ENCODE assay signal across 19 mouse cellular contexts in the genomic region with DNA sequence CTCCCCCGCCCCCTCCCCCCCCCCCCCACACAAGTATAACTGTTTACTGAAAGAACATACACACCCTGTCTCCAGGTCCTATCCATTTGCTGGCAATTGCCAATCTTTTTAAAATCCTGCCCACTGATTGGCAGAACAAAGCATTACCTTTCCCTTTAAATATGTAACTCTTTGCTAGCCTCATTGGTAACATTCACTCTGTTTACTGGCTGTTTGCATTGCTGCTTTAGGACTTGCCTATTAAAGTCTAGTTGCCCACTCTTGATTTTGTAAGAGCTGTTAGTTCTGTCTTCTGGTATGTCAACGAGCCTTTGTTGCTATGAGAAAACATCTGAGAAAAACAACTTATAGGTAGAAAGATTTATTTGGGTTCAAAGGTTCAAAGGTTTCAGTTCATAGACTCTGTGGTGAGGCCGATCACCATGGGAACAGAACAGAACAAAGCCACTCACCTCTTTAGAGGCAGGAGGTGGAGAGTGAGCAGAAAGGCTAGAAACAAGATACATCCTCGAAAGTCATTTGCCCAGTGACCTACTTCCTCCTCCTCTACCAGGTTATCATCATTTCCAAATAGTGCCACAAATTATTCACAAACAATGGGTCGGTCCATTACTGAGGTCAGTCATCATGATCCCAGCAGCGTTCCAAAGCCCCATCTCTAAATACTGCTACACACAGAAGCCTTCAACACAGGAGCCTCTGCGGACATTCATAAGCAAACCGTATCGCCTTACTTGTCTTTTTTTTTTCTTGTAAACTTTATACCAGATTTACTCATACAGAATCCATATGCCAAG. TPM values are rescaled to one million over a fixed set of nuclear protein-coding genes. Genes with fewer than 3 reads are reported as not detected.
DNase-seq lines count a peak whose midpoint lies in the region; ATAC-seq and TF ChIP-seq lines count a peak whose summit lies in the region.
"Had no signal": no experiment of that assay in that cellular context is flagged by ENCODE, and none has a peak within 500 bp of the region (broad histone marks: within the 10 kb centered on the region; RNA-seq: fewer than 3 reads in every experiment).

No protein-coding gene starts in this region.

- TF ChIP-seq CTCF in CH12.LX (conservative IDR thresholded peaks at IDR 0.05 in 1 of 2, IDR thresholded peaks at IDR 0.05 in 1 of 2; ENCODE audit: low read depth in 2 of 2, low read length in 2 of 2) = no peak

- no peak for TF ChIP-seq EP300 in CH12.LX (IDR thresholded peaks at IDR 0.05; ENCODE audit: low read length)

- peaks cover 33% of the 10 kb centered on the region for H3K27me3 ChIP-seq in neural tube, embryonic 15.5 days (replicated peaks)
- H3K27me3 ChIP-seq in CH12.LX (replicated peaks) = peaks cover 35% of the 10 kb centered on the region

- dilution Hi-C loops in CH12.LX (cut with MboI; ENCODE audit: extremely low pct_ligation_motif_present, extremely low pct_unique_long_range_greater_than_20kb, low sequenced_read_pairs) = no loop called here

- H3K27ac ChIP-seq in neural tube, embryonic 15.5 days (replicated peaks) = no peak overlapping the region
- H3K27ac ChIP-seq in CH12.LX (ENCODE audit: insufficient read depth, low read depth) = no peak overlapping the region
- H3K27ac ChIP-seq: forebrain, embryonic 13.5 days; left cerebral cortex, adult 2 months; limb, embryonic 15.5 days; midbrain, embryonic 13.5 days; neural tube, embryonic 13.5 days had no signal

- H3K36me3 ChIP-seq in neural tube, embryonic 15.5 days = no peaks in the 10 kb centered on the region
- H3K36me3 ChIP-seq in CH12.LX (replicated peaks in 1 of 2; ENCODE audit: control insufficient read depth in 1 of 2, insufficient read depth in 1 of 2, low read length in 1 of 2) = no peaks in the 10 kb centered on the region
- H3K36me3 ChIP-seq: limb, embryonic 15.5 days; midbrain, embryonic 13.5 days; neural tube, embryonic 13.5 days had no signal

- DNase-seq in neural tube, embryonic 10.5 days (ENCODE audit: extremely low spot score, low spot score) = peak; percentile 29
- peak; percentile 35 for DNase-seq in CH12.LX (ENCODE audit: extremely low read depth)
- peak; percentile 95 for DNase-seq in induced T-regulatory cell, adult 2 months (ENCODE audit: low read depth)
- no peak for DNase-seq in cerebellum, adult 11-12 months
- DNase-seq in layer of hippocampus, postnatal 25 days (ENCODE audit: extremely low spot score in 1 of 2, low spot score in 1 of 2) = no peak
- DNase-seq in right cerebral cortex, adult 18-20 months = no peak
- DNase-seq: cerebellum, postnatal 36 days; gastrocnemius, postnatal 10 days; heart, postnatal 4 days; kidney, adult 11 months; retina, postnatal 1 day had no signal

- no peaks in the 10 kb centered on the region for H3K79me2 ChIP-seq in CH12.LX (replicated peaks; ENCODE audit: control insufficient read depth, extremely low read depth, insufficient read depth, poor library complexity, severe bottlenecking)

- H3K4me3 ChIP-seq in neural tube, embryonic 15.5 days (replicated peaks) = no peak overlapping the region
- no peak overlapping the region for H3K4me3 ChIP-seq in CH12.LX (replicated peaks in 1 of 3; ENCODE audit: low read depth in 2 of 3, low read length in 2 of 3, poor library complexity in 1 of 3)
- H3K4me3 ChIP-seq: forebrain, embryonic 13.5 days; left cerebral cortex, adult 2 months; limb, embryonic 15.5 days; midbrain, embryonic 13.5 days; neural tube, embryonic 13.5 days had no signal

- in situ Hi-C loops in CH12.LX (cut with MboI; ENCODE audit: low pct_ligation_motif_present, low pct_unique_long_range_greater_than_20kb, low sequenced_read_pairs) = no loop called here

- TF ChIP-seq RAD21 in CH12.LX (IDR thresholded peaks at IDR 0.05; ENCODE audit: low read depth, low read length) = no peak

- H3K9ac ChIP-seq in neural tube, embryonic 15.5 days (replicated peaks) = no peak overlapping the region
- H3K9ac ChIP-seq in CH12.LX (ENCODE audit: insufficient read depth, low read depth) = no peak overlapping the region
- H3K9ac ChIP-seq: forebrain, embryonic 13.5 days; limb, embryonic 15.5 days; midbrain, embryonic 13.5 days; neural tube, embryonic 13.5 days had no signal

- no peak overlapping the region for H3K4me2 ChIP-seq in neural tube, embryonic 15.5 days
- H3K4me2 ChIP-seq in CH12.LX (ENCODE audit: insufficient read depth, low read depth, poor library complexity, severe bottlenecking) = no peak overlapping the region
- H3K4me2 ChIP-seq: forebrain, embryonic 13.5 days; heart, embryonic 11.5 days; limb, embryonic 15.5 days; midbrain, embryonic 13.5 days; neural tube, embryonic 13.5 days had no signal

- ATAC-seq in neural tube, embryonic 15.5 days (ENCODE audit: low FRiP score) = no peak
- ATAC-seq in neutrophil, adult 5-6 weeks (ENCODE audit: extremely low read depth, insufficient number of reproducible peaks, low FRiP score, poor library complexity, severe bottlenecking) = peak; percentile 78
- ATAC-seq: forebrain, embryonic 13.5 days; midbrain, embryonic 13.5 days had no signal

- WGBS in neural tube, embryonic 15.5 days = 36% methylated on average over 9 of the region's 9 CpGs

- H3K9me3 ChIP-seq in neural tube, embryonic 15.5 days (replicated peaks) = no peaks in the 10 kb centered on the region
- H3K9me3 ChIP-seq in CH12.LX (replicated peaks; ENCODE audit: low read length) = no peaks in the 10 kb centered on the region
- H3K9me3 ChIP-seq: forebrain, embryonic 13.5 days; limb, embryonic 15.5 days; midbrain, embryonic 13.5 days; neural tube, embryonic 13.5 days had no signal

- peaks cover 15% of the 10 kb centered on the region for H3K4me1 ChIP-seq in neural tube, embryonic 15.5 days
- H3K4me1 ChIP-seq in CH12.LX (ENCODE audit: control insufficient read depth in 1 of 2, insufficient read depth in 2 of 2) = peaks cover 10 to 18% of the 10 kb centered on the region in 2 experiments

- TF ChIP-seq POLR2A in CH12.LX (IDR thresholded peaks at IDR 0.05; ENCODE audit: low read depth, low read length) = no peak

TF ChIP-seq in CH12.LX, 34 proteins besides CTCF, POLR2A, EP300 and RAD21:
- TF ChIP-seq POLR2AphosphoS2 (IDR thresholded peaks at IDR 0.05; ENCODE audit: low read depth, low read length) = no peak
- no peak for TF ChIP-seq MAZ (IDR thresholded peaks at IDR 0.05; ENCODE audit: low read depth, low read length)
- no peak for TF ChIP-seq NRF1 (IDR thresholded peaks at IDR 0.05; ENCODE audit: low read depth, low read length)
- TF ChIP-seq ZMIZ1 (IDR thresholded peaks at IDR 0.05; ENCODE audit: low read depth, low read length) = no peak
- TF ChIP-seq MXI1 (IDR thresholded peaks at IDR 0.05; ENCODE audit: low read depth, low read length) = no peak
- no peak for TF ChIP-seq USF2 (conservative IDR thresholded peaks at IDR 0.05; ENCODE audit: low read depth, low read length)
- TF ChIP-seq MAFK (IDR thresholded peaks at IDR 0.05; ENCODE audit: insufficient replicate concordance, low read length) = no peak
- no peak for TF ChIP-seq ZNF384 (IDR thresholded peaks at IDR 0.05; ENCODE audit: low read depth, low read length)
- no peak for TF ChIP-seq MYC (IDR thresholded peaks at IDR 0.05; ENCODE audit: low read depth, low read length)
- TF ChIP-seq CHD2 (IDR thresholded peaks at IDR 0.05; ENCODE audit: low read length) = no peak
- no peak for TF ChIP-seq RCOR1 (conservative IDR thresholded peaks at IDR 0.05; ENCODE audit: low read depth, low read length)
- TF ChIP-seq BHLHE40 (IDR thresholded peaks at IDR 0.05; ENCODE audit: low read depth, low read length) = no peak
- no peak for TF ChIP-seq ZKSCAN1 (IDR thresholded peaks at IDR 0.05; ENCODE audit: borderline replicate concordance, low read depth, low read length)
- TF ChIP-seq TCF12 (IDR thresholded peaks at IDR 0.05; ENCODE audit: low read depth, low read length) = no peak
- TF ChIP-seq IRF4 (IDR thresholded peaks at IDR 0.05; ENCODE audit: low read depth, low read length) = no peak

RNA-seq across cellular contexts. Expression of gene Cpm, which starts 3.6 kb away (rescaled TPM):
- 4.1 and 12.9 TPM in 2 replicates for polyA plus RNA-seq in neural tube, embryonic 15.5 days (2015; fragmentation: Nextera tagmentation; extraction: Ambion mirVana)
- total RNA-seq in CH12.LX (2012; rRNA removed) (0.04 and 0.25 TPM in 2 replicates), CH12.LX (2014; rRNA removed) (0.09 and 0.31 TPM in 2 replicates)
- 0.17 and 0.31 TPM in 2 replicates for polyA plus RNA-seq in CH12.LX (2012; ENCODE audit: insufficient read length, low read depth)
- total RNA-seq in neutrophil, adult 5-6 weeks (2017) = 40.6 and 45.2 TPM in 2 replicates
- total RNA-seq in layer of hippocampus, postnatal 25 days (2021) = 10 to 100 TPM in 1 of 2 experiments, 1 to 10 TPM in 1; 8.5 to 11.4 TPM

Comparison
In these comparisons a context has a peak if more than half of its experiments do, and no peak if none do; other contexts are left out.
1. DNase-seq: peak in neural tube, embryonic 10.5 days (single experiment), CH12.LX (single experiment) and induced T-regulatory cell, adult 2 months (single experiment); none in cerebellum, adult 11-12 months (single experiment), layer of hippocampus, postnatal 25 days (0 of 2) and right cerebral cortex, adult 18-20 months (single experiment).
2. RNA of gene Cpm, which starts 3.6 kb away (total RNA-seq): 40.6 to 45.2 TPM in neutrophil, adult 5-6 weeks and 8.5 to 11.4 TPM in layer of hippocampus, postnatal 25 days; 0.04 to 0.31 TPM in CH12.LX; every median in the first group is over 4 times any median in the second.